Mouse (Mus musculus): ENCODE results near the gene Prpsap1. TPM values are rescaled to one million over a fixed set of nuclear protein-coding genes. Genes with fewer than 3 reads are reported as not detected.

The Prpsap1 gene
- polyA plus RNA-seq, 1 experiment: 451 TPM

DNA sequence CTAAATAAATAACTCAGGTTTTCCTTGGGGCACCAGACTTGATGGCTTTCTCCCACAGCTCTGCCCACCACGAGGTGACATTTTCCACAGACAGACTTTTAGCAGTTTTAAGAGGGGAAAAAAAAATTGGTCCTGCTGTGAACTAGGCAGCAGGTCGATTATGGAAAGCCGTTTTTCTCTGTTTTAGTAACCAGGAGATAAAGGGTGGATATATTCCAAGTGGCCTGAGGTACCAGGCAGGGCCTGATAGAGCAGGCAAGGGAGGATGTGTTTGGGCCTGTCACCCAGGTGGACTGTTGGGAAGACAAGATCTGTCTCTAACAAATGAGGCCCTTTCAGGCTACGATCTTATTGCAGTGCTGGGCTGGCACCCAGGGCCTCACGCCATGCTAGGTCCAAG is 11.6 kb upstream of the Prpsap1 start:
- no peak for TF ChIP-seq CTCF (IDR thresholded peaks at IDR 0.05; ENCODE audit: extremely low read depth, insufficient read length, insufficient replicate concordance, low read depth, low read length)
- TF ChIP-seq POLR2A (IDR thresholded peaks at IDR 0.05; ENCODE audit: low read depth, low read length): no peak
- Histone ChIP-seq H3K4me3 (ENCODE audit: low read depth, low read length) (no peak overlapping the region), H3K27ac (ENCODE audit: insufficient read depth, low read depth, low read length) (no peak overlapping the region), H3K27me3 (ENCODE audit: control insufficient read depth, insufficient read depth, low read length) (no peaks in the 10 kb centered on the region), H3K4me1 (ENCODE audit: control insufficient read depth, insufficient read depth, insufficient read length, low read length) (no peaks in the 10 kb centered on the region), H3K36me3 (ENCODE audit: control insufficient read depth, insufficient read depth, low read length) (no peaks in the 10 kb centered on the region)
- WGBS: 76% methylated on average over 5 of the region's 5 CpGs

DNA sequence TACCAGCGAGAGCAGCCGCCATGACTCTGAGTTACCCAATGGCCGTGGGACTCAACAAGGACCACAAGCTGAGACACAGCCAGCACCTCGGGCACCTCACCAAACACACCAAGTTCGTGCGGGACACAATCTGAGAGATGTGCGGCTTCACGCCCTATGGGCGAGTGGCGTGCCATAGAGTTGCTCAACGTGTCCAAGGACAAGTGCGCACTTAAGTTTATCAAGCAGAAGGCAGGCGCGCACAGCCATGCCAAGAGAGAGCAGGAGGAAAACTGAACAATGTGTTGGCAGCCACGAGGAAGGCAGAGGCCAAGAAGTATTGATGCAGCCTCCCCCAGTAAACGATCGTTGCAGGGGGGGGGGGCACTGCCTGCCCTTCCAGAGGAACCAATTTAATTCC is 10.5 kb upstream of the Prpsap1 start:
- H3K36me3 ChIP-seq (ENCODE audit: control insufficient read depth, insufficient read depth, low read length): no peaks in the 10 kb centered on the region
- TF ChIP-seq CTCF (IDR thresholded peaks at IDR 0.05; ENCODE audit: extremely low read depth, insufficient read length, insufficient replicate concordance, low read depth, low read length) (no peak), POLR2A (IDR thresholded peaks at IDR 0.05; ENCODE audit: low read depth, low read length) (no peak)
- no peak overlapping the region for H3K27ac ChIP-seq (ENCODE audit: insufficient read depth, low read depth, low read length)
- 86% methylated on average over 17 of the region's 17 CpGs for WGBS
- H3K4me1 ChIP-seq (ENCODE audit: control insufficient read depth, insufficient read depth, insufficient read length, low read length): no peaks in the 10 kb centered on the region
- H3K27me3 ChIP-seq (ENCODE audit: control insufficient read depth, insufficient read depth, low read length): no peaks in the 10 kb centered on the region
- no peak overlapping the region for H3K4me3 ChIP-seq (ENCODE audit: low read depth, low read length)

DNA sequence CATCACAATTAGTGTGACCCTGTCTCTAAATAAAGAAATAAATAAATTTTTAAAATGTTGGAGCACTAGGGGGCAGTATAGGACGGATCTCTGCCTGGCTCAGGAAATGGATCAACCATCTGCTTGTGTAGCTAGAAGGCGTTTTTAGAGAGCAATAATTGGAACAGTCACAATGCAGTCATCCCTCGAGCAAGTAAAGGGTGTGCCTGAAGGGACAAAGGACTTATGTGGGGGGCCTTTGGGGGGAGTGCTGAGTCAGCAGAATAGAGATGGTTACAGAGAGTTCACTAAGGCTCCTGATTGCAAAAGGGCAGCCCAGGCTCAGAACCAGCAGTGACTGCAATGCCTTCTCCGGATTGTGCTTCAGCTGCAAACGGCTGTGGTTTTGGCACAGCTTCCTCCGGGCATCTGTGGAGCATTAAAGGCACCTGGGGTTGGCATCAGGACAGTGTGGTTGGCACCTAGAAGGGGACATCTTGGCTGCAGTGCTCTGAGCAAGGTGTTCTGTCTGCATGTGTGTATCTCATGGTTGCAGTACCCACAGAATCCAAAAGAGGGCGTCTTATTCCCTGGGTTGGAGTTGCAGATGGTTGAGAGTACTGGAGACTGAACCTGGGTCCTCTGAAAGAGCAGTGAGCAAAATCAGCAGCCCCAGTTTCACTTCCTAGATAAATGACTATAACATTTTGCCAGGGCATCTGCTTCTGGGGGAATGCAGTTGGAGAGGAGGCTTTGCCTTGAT is 7.2 kb upstream of the Prpsap1 start:
- H3K27ac ChIP-seq (ENCODE audit: insufficient read depth, low read depth, low read length): no peak overlapping the region
- no peak overlapping the region for H3K4me3 ChIP-seq (ENCODE audit: low read depth, low read length)
- TF ChIP-seq CTCF (IDR thresholded peaks at IDR 0.05; ENCODE audit: extremely low read depth, insufficient read length, insufficient replicate concordance, low read depth, low read length) (no peak), POLR2A (IDR thresholded peaks at IDR 0.05; ENCODE audit: low read depth, low read length) (no peak)
- no peaks in the 10 kb centered on the region for H3K4me1 ChIP-seq (ENCODE audit: control insufficient read depth, insufficient read depth, insufficient read length, low read length)
- H3K27me3 ChIP-seq (ENCODE audit: control insufficient read depth, insufficient read depth, low read length): no peaks in the 10 kb centered on the region
- H3K36me3 ChIP-seq (ENCODE audit: control insufficient read depth, insufficient read depth, low read length): no peaks in the 10 kb centered on the region
- 12% methylated on average over 7 of the region's 7 CpGs for WGBS

DNA sequence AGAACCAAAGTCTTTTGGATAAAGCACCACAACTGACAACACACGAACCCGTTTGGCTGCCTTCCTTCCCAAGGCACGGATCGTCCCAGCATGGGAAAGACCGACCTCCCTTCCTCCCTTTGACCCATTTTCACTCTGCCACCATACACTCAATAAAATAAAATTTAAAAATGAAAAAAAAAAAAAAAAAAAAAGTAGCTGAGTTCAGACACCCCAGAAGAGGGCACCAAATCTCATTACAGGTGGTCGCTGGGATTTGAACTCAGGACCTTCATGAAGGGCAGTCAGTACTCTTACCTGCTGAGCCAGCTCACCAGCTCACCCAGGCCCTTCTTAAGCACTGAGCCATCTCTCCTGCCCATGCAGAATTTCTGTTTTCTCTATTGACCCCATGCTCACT is 5.0 kb upstream of the Prpsap1 start:
- H3K36me3 ChIP-seq (ENCODE audit: control insufficient read depth, insufficient read depth, low read length): no peaks in the 10 kb centered on the region
- no peak overlapping the region for H3K27ac ChIP-seq (ENCODE audit: insufficient read depth, low read depth, low read length)
- peaks cover 1% of the 10 kb centered on the region; the same call in 1 of the 2 replicates for H3K4me1 ChIP-seq (ENCODE audit: control insufficient read depth, insufficient read depth, insufficient read length, low read length)
- TF ChIP-seq CTCF (IDR thresholded peaks at IDR 0.05; ENCODE audit: extremely low read depth, insufficient read length, insufficient replicate concordance, low read depth, low read length) (no peak), POLR2A (IDR thresholded peaks at IDR 0.05; ENCODE audit: low read depth, low read length) (no peak)
- H3K27me3 ChIP-seq (ENCODE audit: control insufficient read depth, insufficient read depth, low read length): no peaks in the 10 kb centered on the region
- WGBS: 51% methylated on average over 6 of the region's 6 CpGs
- no peak overlapping the region for H3K4me3 ChIP-seq (ENCODE audit: low read depth, low read length)

DNA sequence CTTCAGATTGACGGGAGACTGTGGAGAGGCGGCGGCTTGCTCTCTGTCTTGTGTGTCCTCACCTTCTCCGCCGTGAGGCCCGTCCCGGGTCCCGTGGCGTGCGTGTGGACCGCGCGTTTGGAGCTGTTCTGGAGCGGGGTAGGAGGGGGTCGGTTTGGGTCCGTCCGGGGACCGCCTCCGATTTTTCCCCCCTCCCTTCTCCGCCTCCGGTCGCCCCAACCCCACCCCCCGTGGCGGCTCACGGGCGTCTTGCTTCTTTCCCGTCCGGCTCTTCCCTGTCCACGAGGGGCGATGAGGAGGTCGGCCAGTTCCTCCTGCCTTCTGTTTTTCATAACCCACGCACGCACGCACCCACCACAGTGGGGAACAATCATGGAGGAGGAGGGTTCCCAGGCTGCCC is 4.6 kb upstream of the Prpsap1 start:
- Histone ChIP-seq H3K27me3 (ENCODE audit: control insufficient read depth, insufficient read depth, low read length) (no peaks in the 10 kb centered on the region), H3K36me3 (ENCODE audit: control insufficient read depth, insufficient read depth, low read length) (no peaks in the 10 kb centered on the region), H3K4me1 (ENCODE audit: control insufficient read depth, insufficient read depth, insufficient read length, low read length) (peaks cover 4% of the 10 kb centered on the region; the same call in 1 of the 2 replicates), H3K4me3 (ENCODE audit: low read depth, low read length) (0 out of 2 replicates have a peak overlapping the region, but pooled peaks have one; percentile 10), H3K27ac (ENCODE audit: insufficient read depth, low read depth, low read length) (no peak overlapping the region)
- TF ChIP-seq CTCF (IDR thresholded peaks at IDR 0.05; ENCODE audit: extremely low read depth, insufficient read length, insufficient replicate concordance, low read depth, low read length) (no peak), POLR2A (IDR thresholded peaks at IDR 0.05; ENCODE audit: low read depth, low read length) (no peak)
- WGBS: 37% methylated on average over 34 of the region's 34 CpGs

DNA sequence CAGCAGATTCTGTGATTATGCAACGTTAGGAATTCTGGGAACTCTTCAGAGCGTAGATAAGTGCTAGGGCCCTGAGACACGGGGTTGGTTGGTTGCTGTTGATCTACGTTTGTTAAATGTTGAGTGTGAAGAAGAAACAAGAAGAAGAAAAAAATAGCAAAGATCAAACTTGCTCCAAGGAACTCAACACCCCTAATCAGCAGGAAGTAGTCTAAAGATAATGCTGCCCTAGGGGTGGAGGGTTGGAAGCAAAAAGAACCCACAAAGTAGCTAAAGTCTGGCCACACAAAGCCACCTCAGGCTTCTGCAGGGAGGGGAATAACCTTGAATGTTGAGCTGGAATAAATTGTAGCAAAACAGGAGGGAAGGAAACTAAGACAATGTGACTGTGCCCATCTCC is 3.3 kb upstream of the Prpsap1 start:
- TF ChIP-seq POLR2A (IDR thresholded peaks at IDR 0.05; ENCODE audit: low read depth, low read length) (no peak), CTCF (IDR thresholded peaks at IDR 0.05; ENCODE audit: extremely low read depth, insufficient read length, insufficient replicate concordance, low read depth, low read length) (no peak)
- Histone ChIP-seq H3K36me3 (ENCODE audit: control insufficient read depth, insufficient read depth, low read length) (no peaks in the 10 kb centered on the region), H3K4me1 (ENCODE audit: control insufficient read depth, insufficient read depth, insufficient read length, low read length) (peaks cover 14% of the 10 kb centered on the region; the same call in 1 of the 2 replicates), H3K27ac (ENCODE audit: insufficient read depth, low read depth, low read length) (no peak overlapping the region), H3K27me3 (ENCODE audit: control insufficient read depth, insufficient read depth, low read length) (no peaks in the 10 kb centered on the region), H3K4me3 (ENCODE audit: low read depth, low read length) (no peak overlapping the region)
- 69% methylated on average over 4 of the region's 4 CpGs for WGBS

GRCm38 (mm10) chr11:116494474-116495174 is 622 bp upstream of the Prpsap1 start:
- Histone ChIP-seq H3K36me3 (ENCODE audit: control insufficient read depth, insufficient read depth, low read length) (no peaks in the 10 kb centered on the region), H3K4me3 (ENCODE audit: low read depth, low read length) (peak overlapping the region; percentile 0; the same call in 1 of the 2 replicates), H3K4me1 (ENCODE audit: control insufficient read depth, insufficient read depth, insufficient read length, low read length) (peaks cover 19% of the 10 kb centered on the region; the same call in 1 of the 2 replicates), H3K27me3 (ENCODE audit: control insufficient read depth, insufficient read depth, low read length) (no peaks in the 10 kb centered on the region), H3K27ac (ENCODE audit: insufficient read depth, low read depth, low read length) (peak overlapping the region; percentile 93)
- WGBS: 18% methylated on average over 13 of the region's 13 CpGs
- no peak for TF ChIP-seq CTCF (IDR thresholded peaks at IDR 0.05; ENCODE audit: extremely low read depth, insufficient read length, insufficient replicate concordance, low read depth, low read length)
- no peak for TF ChIP-seq POLR2A (IDR thresholded peaks at IDR 0.05; ENCODE audit: low read depth, low read length)

Measured in small intestine, adult 2 months (tissue).